Mouse (Mus musculus) spleen, postnatal 4 days (tissue): ENCODE measurements around the gene Cgnl1.
"Not testable (repeated sequence)": the region's sequence is repeated elsewhere in the genome, so short reads cannot be mapped to it uniquely, and the experiment has no call there.

Experiments used
- DNase-seq, 2 experiments: peaks; one replicate each; pipeline ENCODE4 v3.0.0; 2022; ENCODE audit warnings: low spot score in 2 of 2

Gene Cgnl1

GRCm38 (mm10) chr9:71623871-71624569, 147.4 kb downstream of the Cgnl1 start:
- no peak for DNase-seq

DNA sequence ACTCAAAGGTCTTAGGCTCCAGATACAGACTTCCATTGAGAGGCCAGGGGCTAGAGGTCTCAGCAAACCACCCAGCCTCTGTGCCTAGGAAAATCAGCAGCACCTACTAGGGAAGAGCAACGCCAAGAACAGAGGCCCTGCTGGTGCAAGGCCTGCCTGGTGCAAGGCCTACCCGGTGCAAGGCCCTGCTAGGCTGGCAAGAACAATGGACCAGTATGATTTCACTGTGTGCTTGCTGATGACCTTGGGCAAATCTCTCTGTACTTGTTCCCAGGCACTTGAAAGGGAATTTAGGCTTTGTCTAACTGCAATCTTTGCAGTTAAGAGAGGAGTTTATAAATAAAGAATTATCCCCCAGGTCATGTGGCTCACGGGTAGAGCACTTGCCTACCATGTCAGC, 148.8 kb downstream of the Cgnl1 start:
- no peak for DNase-seq

DNA sequence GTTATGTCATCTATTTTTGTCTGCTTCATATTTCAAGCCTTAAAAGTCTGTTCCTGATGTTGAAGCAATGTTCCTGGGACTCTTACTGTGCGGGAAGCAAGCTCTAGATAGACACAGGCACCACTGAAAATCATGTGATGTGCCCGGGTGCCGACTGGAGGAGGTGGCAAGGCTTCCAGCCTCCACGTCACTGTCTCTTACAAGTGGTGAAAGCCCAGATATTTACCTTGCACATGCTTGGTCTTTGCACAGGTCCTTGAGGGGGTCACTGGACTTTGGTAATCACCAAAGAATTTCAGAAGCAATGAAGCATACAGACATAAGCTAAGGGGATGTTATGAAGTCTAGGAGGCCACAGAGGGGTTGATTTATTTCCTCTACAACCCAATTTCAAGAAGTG, 149.4 kb downstream of the Cgnl1 start:
- no peak for DNase-seq

- not testable (repeated sequence) for DNase-seq
These were observed 151.3 kb downstream of the Cgnl1 start for GRCm38 (mm10) chr9:71620116-71620515.

GRCm38 (mm10) chr9:71617363-71617762, 154.0 kb downstream of the Cgnl1 start:
- peak in 1 of 2 experiments; percentile 78 for DNase-seq

DNA sequence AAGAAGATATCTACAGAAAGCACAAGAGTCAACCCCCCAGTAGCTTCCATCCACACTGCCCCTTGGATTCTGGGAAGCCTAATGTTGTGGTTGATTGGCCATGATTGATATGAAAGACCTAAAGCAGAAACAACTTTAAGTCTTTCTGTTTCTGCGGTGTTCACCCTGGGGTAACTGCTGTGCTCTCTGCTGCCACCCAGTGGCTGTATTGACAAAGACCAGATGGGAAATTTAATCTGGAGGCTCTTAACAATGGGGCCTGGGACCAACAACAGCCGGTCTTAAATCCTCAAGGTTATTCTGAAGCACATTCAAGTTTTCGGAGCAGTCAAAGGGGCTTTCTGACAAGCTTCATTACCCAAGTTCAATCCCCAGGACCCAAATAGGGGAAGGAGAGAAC, 155.2 kb downstream of the Cgnl1 start:
- peak; percentile 69 to 89 for DNase-seq

- DNase-seq = peak; percentile 47 to 84
These were observed 156.8 kb downstream of the Cgnl1 start for GRCm38 (mm10) chr9:71614643-71615042.

GRCm38 (mm10) chr9:71612981-71613380, 158.4 kb downstream of the Cgnl1 start:
- DNase-seq = no peak

DNA sequence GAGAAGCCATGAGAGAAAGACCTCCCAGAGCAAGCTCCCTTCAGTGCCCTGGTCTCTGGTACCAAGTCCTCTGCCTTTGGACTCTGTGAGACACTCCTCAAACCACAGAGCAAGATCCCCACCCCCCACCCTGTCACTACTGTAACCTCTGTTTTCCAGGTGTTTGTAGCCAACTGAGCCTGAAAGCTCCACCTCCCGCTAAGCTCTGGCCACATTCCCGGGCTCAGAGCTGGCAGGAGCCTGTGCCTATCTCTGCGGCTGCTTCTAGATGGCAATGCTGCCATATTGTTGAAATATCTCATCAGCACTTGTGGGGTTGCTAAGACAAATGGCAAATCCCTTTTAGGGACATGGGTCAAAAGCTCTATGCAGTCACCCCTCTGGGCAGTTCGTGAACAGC, 159.5 kb downstream of the Cgnl1 start:
- no peak for DNase-seq

- no peak for DNase-seq
These were observed 162.4 kb downstream of the Cgnl1 start for GRCm38 (mm10) chr9:71609010-71609409.

GRCm38 (mm10) chr9:71606296-71607057, 164.9 kb downstream of the Cgnl1 start:
- no peak for DNase-seq

DNA sequence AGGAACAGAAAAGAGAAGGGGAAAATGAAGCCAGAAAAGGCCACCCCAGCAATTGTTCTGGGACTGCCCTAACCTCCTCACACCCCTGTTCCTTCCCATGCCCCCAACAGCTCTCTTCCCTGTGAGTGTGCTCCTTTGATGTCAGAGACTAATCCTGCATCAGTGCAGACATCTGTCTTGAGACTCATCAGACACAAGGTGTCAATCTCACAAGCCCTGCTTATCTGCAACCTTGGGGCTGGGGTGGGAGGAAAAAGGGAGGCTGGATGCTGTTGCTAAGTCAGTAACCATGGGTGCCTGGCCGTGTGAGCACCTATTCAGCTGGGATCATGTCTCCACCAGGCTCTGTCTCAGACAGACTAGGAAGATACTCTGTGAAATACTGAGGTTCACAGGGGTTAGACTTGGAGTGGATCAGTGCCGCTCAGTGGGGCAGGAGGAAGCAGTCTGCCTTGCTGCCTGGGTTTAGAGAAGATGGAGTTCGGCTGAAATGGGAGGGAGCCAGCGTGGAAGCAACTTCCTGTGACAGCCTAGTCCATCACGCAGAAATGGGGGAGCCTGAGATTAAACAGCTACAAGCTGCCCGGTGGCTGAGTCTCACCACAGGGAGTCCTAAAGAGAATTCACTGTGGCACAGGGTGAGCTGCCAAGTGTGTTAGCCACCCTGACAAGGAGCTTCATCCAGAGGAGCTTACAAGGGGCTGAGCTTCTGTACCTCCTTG, 166.3 kb downstream of the Cgnl1 start:
- no peak for DNase-seq

GRCm38 (mm10) chr9:71599861-71600260, 171.5 kb downstream of the Cgnl1 start:
- DNase-seq = no peak

DNA sequence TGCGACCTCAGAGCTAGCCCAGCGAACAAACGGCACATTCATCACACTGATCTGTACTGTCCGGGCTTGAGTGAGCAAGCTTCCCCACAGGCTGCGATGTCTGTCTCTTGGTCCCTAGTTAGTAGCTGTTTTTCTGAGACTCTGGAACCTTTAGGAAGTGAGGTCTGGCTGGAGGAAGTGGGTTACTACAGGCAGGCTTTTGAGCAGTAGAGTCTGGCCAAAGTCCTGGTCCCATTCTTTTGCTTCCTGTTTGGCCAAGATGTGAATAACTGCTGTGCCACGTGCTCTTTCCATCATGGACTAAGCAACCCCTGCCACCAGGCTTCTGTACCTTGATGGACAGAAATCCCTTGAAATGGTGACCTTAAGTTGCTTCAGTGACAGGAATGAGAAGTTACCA, 174.5 kb downstream of the Cgnl1 start:
- no peak for DNase-seq

GRCm38 (mm10) chr9:71592577-71593285, 178.7 kb downstream of the Cgnl1 start:
- DNase-seq = no peak

DNA sequence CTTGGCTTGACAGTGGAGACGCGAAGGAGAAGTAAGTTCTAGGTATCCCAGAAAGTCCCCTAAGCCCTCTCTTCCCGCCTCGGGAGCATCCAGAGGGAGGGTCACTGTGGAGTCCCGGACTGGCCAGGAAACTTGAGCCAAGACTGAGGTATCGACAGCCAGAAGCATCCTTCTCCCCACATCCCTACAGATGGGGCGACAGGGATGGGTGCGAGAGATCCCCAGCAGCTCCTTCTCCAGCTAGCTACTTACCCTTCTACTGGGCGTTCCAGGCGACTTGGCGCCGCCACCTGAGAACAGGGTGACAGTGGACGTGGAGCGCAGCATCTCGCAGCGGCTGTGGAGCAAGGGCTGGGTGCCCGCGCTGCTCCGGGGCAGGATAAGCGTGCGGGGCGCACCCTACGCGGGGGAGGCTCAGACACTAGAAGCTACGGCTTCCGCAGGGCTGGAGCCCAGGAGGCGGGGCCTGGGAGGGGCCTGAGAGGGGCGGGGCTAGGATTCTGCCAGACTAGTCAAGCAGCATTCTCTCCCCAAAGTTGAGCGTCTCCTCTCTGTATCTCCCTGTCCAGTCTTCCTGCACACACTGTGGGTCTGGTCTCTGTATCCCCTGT, 179.4 kb downstream of the Cgnl1 start, which contains the start of gene Myzap:
Gene Myzap, minus strand, starts transcription at position 423 of the 611 bp plus-strand sequence.
- peak; percentile 86 to 89 for DNase-seq

DNA sequence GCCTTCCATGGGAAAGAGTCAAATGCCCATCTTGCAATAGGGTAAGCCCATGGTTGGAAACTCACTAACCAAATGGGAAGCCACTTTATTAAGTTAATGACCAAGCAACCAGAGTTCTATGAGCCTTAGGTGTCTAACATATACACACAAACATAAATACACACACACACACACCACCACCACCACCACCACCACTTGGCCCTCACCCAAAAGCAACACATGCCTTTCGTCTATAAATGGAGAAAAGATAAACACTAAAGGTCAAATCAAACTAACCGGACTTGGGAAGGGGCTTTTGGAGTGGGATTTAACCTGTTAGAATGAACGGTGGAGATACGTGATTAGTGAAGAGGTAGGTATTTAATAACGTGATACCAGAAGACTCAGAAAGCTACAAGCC, 180.3 kb downstream of the Cgnl1 start:
- DNase-seq = no peak

GRCm38 (mm10) chr9:71589771-71590170, 181.6 kb downstream of the Cgnl1 start:
- DNase-seq = no peak

GRCm38 (mm10) chr9:71588930-71589592, 182.3 kb downstream of the Cgnl1 start:
- DNase-seq = no peak

GRCm38 (mm10) chr9:71586408-71586807, 185.0 kb downstream of the Cgnl1 start:
- DNase-seq = no peak

GRCm38 (mm10) chr9:71582771-71583170, 188.6 kb downstream of the Cgnl1 start:
- no peak for DNase-seq
